Mouse (Mus musculus) erythroblast, embryonic 14.5 days (primary cell): ENCODE measurements at regions not wholly inside any gene's neighbourhood (a gene's known extent, or its start where the extent isn't known, plus 50 kb on each side); places are given as distances from the start of the nearest gene placed in this dataset.

Experiments used
- H3K27me3 ChIP-seq: 2 replicates; pipeline ENCODE4 v1.6.1; 2012; ENCODE audit warnings: inconsistent platforms; ENCODE audit not compliant: control insufficient read depth
- H3K36me3 ChIP-seq: 2 replicates; pipeline ENCODE4 v1.6.1; 2012; ENCODE audit warnings: mild to moderate bottlenecking, inconsistent platforms; ENCODE audit not compliant: control insufficient read depth
- H3K4me1 ChIP-seq: 2 replicates; pipeline ENCODE4 v1.6.1; 2012; ENCODE audit warnings: inconsistent platforms; ENCODE audit not compliant: control insufficient read depth
- H3K4me3 ChIP-seq: replicated peaks from 2 replicates; pipeline ENCODE3; 2012; ENCODE audit warnings: moderate library complexity, mild to moderate bottlenecking, inconsistent platforms
- H3K9me3 ChIP-seq: 2 replicates; pipeline ENCODE4 v1.6.1; 2012; ENCODE audit warnings: low read length, inconsistent platforms, mixed read lengths; ENCODE audit not compliant: control insufficient read depth
- GATA1 ChIP-seq: IDR thresholded peaks from 2 replicates; pipeline ENCODE4 v1.6.1; 2012; ENCODE audit warnings: low read length, inconsistent platforms, mixed read lengths
- TAL1 ChIP-seq: IDR thresholded peaks from 3 replicates; pipeline ENCODE4 v1.6.1; 2012; ENCODE audit warnings: low read length, inconsistent platforms, mixed read lengths

GRCm38 (mm10) chr3:142979161-142979560 is 97.4 kb upstream of the Pkn2 start:
- no peak overlapping the region for H3K4me3 ChIP-seq
- no peaks in the 10 kb centered on the region for H3K36me3 ChIP-seq
- no peaks in the 10 kb centered on the region for H3K4me1 ChIP-seq
- no peaks in the 10 kb centered on the region for H3K27me3 ChIP-seq
- TF ChIP-seq TAL1 (no peak), GATA1 (no peak)
- H3K9me3 ChIP-seq: no peaks in the 10 kb centered on the region

GRCm38 (mm10) chr3:142976519-142977394 is 95.0 kb upstream of the Pkn2 start:
- H3K36me3 ChIP-seq: no peaks in the 10 kb centered on the region
- no peak for TF ChIP-seq TAL1
- TF ChIP-seq GATA1: no peak
- H3K9me3 ChIP-seq: no peaks in the 10 kb centered on the region
- H3K4me1 ChIP-seq: no peaks in the 10 kb centered on the region
- no peak overlapping the region for H3K4me3 ChIP-seq
- H3K27me3 ChIP-seq: no peaks in the 10 kb centered on the region

- Histone ChIP-seq H3K4me1 (no peaks in the 10 kb centered on the region), H3K27me3 (no peaks in the 10 kb centered on the region), H3K36me3 (no peaks in the 10 kb centered on the region), H3K4me3 (no peak overlapping the region), H3K9me3 (no peaks in the 10 kb centered on the region)
- TF ChIP-seq GATA1: no peak
- no peak for TF ChIP-seq TAL1
Observed at GRCm38 (mm10) chr3:142975606-142976005, 93.8 kb upstream of the Pkn2 start.

- no peaks in the 10 kb centered on the region for H3K9me3 ChIP-seq
- no peak for TF ChIP-seq GATA1
- H3K27me3 ChIP-seq: no peaks in the 10 kb centered on the region
- no peak overlapping the region for H3K4me3 ChIP-seq
- H3K4me1 ChIP-seq: no peaks in the 10 kb centered on the region
- H3K36me3 ChIP-seq: no peaks in the 10 kb centered on the region
Observed at GRCm38 (mm10) chr3:142969501-142969900, 87.7 kb upstream of the Pkn2 start.

- no peaks in the 10 kb centered on the region for H3K4me1 ChIP-seq
- H3K4me3 ChIP-seq: no peak overlapping the region
- TF ChIP-seq GATA1 (no peak), TAL1 (no peak)
- H3K27me3 ChIP-seq: no peaks in the 10 kb centered on the region
- H3K36me3 ChIP-seq: no peaks in the 10 kb centered on the region
- no peaks in the 10 kb centered on the region for H3K9me3 ChIP-seq
Observed at GRCm38 (mm10) chr3:142965604-142966003, 83.8 kb upstream of the Pkn2 start.

- no peak overlapping the region for H3K4me3 ChIP-seq
- TF ChIP-seq GATA1: no peak
- no peak for TF ChIP-seq TAL1
Observed at GRCm38 (mm10) chr3:142963818-142964372, 82.1 kb upstream of the Pkn2 start.

GRCm38 (mm10) chr3:142957768-142958167 is 76.0 kb upstream of the Pkn2 start:
- Histone ChIP-seq H3K9me3 (no peaks in the 10 kb centered on the region), H3K36me3 (no peaks in the 10 kb centered on the region), H3K27me3 (no peaks in the 10 kb centered on the region), H3K4me3 (no peak overlapping the region), H3K4me1 (no peaks in the 10 kb centered on the region)
- TF ChIP-seq TAL1 (no peak), GATA1 (no peak)

More at GRCm38 (mm10) chr3:142963818-142964372, 82.1 kb upstream of the Pkn2 start:
- Histone ChIP-seq H3K9me3 (no peaks in the 10 kb centered on the region), H3K36me3 (no peaks in the 10 kb centered on the region), H3K27me3 (no peaks in the 10 kb centered on the region), H3K4me1 (no peaks in the 10 kb centered on the region)

- Histone ChIP-seq H3K36me3 (no peaks in the 10 kb centered on the region), H3K27me3 (no peaks in the 10 kb centered on the region), H3K4me3 (no peak overlapping the region), H3K4me1 (no peaks in the 10 kb centered on the region), H3K9me3 (no peaks in the 10 kb centered on the region)
- TF ChIP-seq GATA1 (no peak), TAL1 (no peak)
Observed at GRCm38 (mm10) chr3:142948771-142949170, 67.0 kb upstream of the Pkn2 start.

GRCm38 (mm10) chr3:142941319-142942024 is 59.7 kb upstream of the Pkn2 start:
- Histone ChIP-seq H3K9me3 (no peaks in the 10 kb centered on the region), H3K4me1 (no peaks in the 10 kb centered on the region), H3K4me3 (no peak overlapping the region), H3K27me3 (no peaks in the 10 kb centered on the region), H3K36me3 (no peaks in the 10 kb centered on the region)
- no peak for TF ChIP-seq TAL1
- TF ChIP-seq GATA1: no peak
